Mouse (Mus musculus): Measurements from ENCODE around the gene Carmil1. TPM values are rescaled to one million over a fixed set of nuclear protein-coding genes. Genes with fewer than 3 reads are reported as not detected.

Gene Carmil1
- polyA plus RNA-seq, 1 experiment from 2014 or later = 5.5 TPM

DNA sequence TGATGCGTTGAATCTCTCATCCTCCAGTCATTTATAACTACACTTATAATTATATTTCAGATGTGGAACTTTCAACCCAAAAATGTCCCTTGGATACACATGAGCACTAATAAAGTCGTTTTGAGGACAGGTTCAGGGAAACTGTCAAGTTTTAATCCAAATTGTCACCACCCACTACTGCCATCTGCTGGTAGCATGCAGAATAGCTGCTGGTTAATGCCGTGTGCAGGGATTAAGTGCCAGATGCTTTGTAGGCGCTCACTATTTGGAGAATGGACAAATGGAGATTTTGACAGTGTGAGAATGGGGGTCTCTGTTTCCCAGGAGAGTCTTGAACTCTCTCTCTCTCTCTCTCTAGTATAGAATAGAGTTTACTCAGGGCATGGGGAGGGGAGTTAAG, 16.7 kb upstream of the Carmil1 start:
- WGBS (ENCODE audit: insufficient replicate concordance) = 13% methylated on average over 4 of the region's 4 CpGs
- no peak overlapping the region for H3K4me3 ChIP-seq (replicated peaks)
- H3K4me1 ChIP-seq (replicated peaks) = no peaks in the 10 kb centered on the region
- no peak for ATAC-seq (ENCODE audit: low read depth)
- no peak for DNase-seq
- peaks cover 6% of the 10 kb centered on the region; the same call in 1 of the 2 replicates for H3K27me3 ChIP-seq
- no peak overlapping the region for H3K9ac ChIP-seq
- no peaks in the 10 kb centered on the region for H3K9me3 ChIP-seq (replicated peaks)
- no peak overlapping the region for H3K4me2 ChIP-seq
- H3K27ac ChIP-seq = no peak overlapping the region
- no peaks in the 10 kb centered on the region for H3K36me3 ChIP-seq

DNA sequence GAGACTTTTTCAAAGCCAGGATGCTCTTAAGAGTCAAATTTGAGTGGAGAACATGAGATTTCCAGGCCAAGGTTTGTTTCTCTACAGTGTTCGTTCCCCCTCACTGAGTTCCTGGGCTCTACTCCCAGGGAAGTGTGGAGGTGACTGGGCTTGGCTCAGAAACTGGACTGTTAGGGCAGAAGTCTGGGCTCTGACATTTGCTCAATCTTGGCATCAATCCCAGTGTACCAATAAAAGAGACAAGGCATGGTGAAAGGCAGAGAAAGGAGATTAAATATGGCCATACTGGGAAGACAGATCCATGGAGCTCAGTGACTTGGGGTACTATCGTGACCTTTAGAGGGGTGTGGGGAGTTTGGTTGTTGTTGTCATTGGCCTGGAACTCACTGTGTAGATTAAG, 6.8 kb upstream of the Carmil1 start:
- ATAC-seq (ENCODE audit: low read depth) (no peak), DNase-seq (no peak)
- no peak overlapping the region for H3K4me3 ChIP-seq (replicated peaks)
- WGBS (ENCODE audit: insufficient replicate concordance) = 78% methylated on average over 2 of the region's 2 CpGs
- H3K4me2 ChIP-seq = no peak overlapping the region
- H3K27ac ChIP-seq = no peak overlapping the region
- H3K36me3 ChIP-seq = no peaks in the 10 kb centered on the region
- H3K9ac ChIP-seq = no peak overlapping the region
- H3K4me1 ChIP-seq (replicated peaks) = no peaks in the 10 kb centered on the region
- H3K9me3 ChIP-seq (replicated peaks) = no peaks in the 10 kb centered on the region
- peaks cover 16% of the 10 kb centered on the region for H3K27me3 ChIP-seq

DNA sequence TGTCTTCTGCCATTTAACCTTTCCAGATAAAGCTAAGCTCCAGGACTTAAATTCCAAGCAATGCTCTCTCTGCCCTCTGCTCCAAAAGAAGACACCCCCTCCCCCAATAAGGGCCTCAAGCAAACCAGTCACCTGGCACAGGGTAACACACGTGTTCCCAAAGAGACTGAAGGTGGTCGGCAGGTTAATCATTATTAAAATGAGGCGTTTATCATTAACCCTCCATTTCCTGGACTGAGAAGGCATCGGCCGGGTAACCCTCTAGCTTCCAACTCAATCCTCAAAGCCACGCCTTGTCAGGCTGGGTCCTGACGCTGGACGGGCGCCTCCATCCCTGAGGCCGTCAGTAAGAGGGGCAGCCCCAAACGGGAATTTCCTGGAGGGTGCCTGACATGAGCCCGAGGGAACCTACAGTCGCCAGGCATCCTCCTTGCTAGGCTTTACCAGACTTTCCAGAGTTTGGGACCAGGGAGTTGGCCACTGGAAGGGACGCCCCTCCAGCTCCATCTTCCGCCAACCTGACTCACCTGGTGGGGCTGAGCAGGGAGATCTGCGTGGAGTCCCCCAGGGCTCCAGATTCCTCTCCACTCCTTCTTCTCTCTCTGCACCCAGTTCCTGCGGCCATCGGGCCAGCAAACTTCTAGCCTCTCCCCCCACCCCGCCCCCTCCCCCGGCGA, 695 bp downstream of the Carmil1 start:
- H3K4me3 ChIP-seq (replicated peaks) = peak overlapping the region; percentile 63
- H3K9me3 ChIP-seq (replicated peaks) = no peaks in the 10 kb centered on the region
- WGBS (ENCODE audit: insufficient replicate concordance) = 6% methylated on average over 21 of the region's 21 CpGs
- no peaks in the 10 kb centered on the region for H3K36me3 ChIP-seq
- H3K4me1 ChIP-seq (replicated peaks) = peaks cover 13% of the 10 kb centered on the region; the same call in 1 of the 2 replicates
- H3K27me3 ChIP-seq = peaks cover 52% of the 10 kb centered on the region
- no peak for DNase-seq
- H3K4me2 ChIP-seq = peak overlapping the region; percentile 71
- H3K9ac ChIP-seq = peak overlapping the region; percentile 59; the same call in 1 of the 2 replicates
- no peak for ATAC-seq (ENCODE audit: low read depth)
- H3K27ac ChIP-seq = no peak overlapping the region

DNA sequence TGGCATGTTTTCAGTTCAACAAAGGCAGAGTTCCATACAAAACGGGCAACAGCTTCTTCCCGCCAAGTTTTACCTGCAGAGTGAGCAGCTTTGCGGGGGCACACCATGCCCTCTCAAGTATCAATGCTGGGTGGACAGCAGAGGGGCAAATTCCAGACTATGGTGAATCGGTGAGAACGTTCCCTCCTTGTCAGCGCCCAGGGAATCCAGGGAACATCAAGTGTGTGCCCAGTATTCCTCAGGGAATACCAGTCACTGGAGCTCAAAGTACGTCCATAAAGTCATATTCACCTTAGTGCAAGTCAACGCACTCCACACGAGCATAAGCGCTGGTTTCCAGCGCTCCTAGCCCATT, 1.2 kb downstream of the Carmil1 start:
- Histone ChIP-seq H3K4me1 (replicated peaks) (peaks cover 13% of the 10 kb centered on the region; the same call in 1 of the 2 replicates), H3K9me3 (replicated peaks) (no peaks in the 10 kb centered on the region), H3K9ac (no peak overlapping the region), H3K27ac (no peak overlapping the region), H3K4me2 (peak overlapping the region; percentile 71), H3K27me3 (peaks cover 52% of the 10 kb centered on the region), H3K36me3 (no peaks in the 10 kb centered on the region), H3K4me3 (replicated peaks) (0 out of 2 replicates have a peak overlapping the region, but pooled peaks have one; percentile 63)
- ATAC-seq (ENCODE audit: low read depth) = no peak
- DNase-seq = no peak
- WGBS (ENCODE audit: insufficient replicate concordance) = 63% methylated on average over 11 of the region's 11 CpGs

DNA sequence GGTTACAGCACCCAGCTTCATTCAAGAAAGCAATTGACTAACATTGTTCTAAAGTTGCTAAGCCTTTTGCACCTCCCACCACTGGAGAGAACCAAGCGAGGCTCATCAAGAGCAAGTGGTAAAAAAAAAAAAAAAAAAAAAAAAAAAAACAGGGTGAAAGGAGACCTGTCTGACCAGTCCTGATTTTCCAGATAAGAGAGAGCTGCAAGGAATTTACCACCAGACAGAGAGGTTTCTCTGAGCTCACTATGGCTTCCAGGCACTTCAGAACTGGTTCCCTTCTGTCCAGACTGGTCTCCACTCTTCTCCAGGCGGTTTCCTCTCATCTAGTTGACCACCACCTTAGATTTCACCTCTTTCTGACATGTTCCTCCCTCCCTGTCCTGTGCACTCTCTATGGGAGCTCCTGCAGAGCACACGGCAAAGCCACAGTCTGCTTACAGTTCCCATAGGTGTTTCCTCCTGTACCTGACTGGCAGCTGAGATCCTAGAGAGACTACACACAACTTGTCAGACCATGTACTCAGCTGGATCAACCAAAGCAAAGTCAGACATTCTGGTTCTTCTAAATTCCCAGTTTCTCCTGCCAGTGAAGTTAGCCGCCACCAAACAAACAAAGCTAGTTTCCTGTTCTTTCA, 7.7 kb downstream of the Carmil1 start:
- WGBS (ENCODE audit: insufficient replicate concordance) = 62% methylated on average over 4 of the region's 4 CpGs

DNA sequence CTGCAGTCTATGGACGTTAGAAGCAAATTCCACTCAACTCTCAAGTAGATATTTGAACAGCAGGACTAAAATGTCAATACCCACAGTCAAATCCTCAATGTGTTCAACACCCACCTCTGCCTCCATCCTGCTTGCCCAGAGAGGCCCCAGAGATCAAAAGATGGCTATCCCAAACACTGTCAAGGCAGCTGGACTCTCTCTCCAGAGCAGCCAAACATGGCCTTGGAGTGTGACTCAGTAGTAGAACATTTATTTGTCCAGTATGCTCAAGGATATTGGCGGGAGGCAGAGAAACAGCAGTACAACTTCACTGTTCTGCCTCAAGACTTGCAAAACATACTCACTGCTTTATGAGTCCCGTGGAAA, 11.5 kb downstream of the Carmil1 start:
- H3K4me1 ChIP-seq (replicated peaks) = no peaks in the 10 kb centered on the region; the same call in 1 of the 2 replicates
- H3K36me3 ChIP-seq = no peaks in the 10 kb centered on the region
- H3K9ac ChIP-seq = no peak overlapping the region
- H3K27me3 ChIP-seq = no peaks in the 10 kb centered on the region
- no peak for ATAC-seq (ENCODE audit: low read depth)
- no peak overlapping the region for H3K27ac ChIP-seq
- no peaks in the 10 kb centered on the region for H3K9me3 ChIP-seq (replicated peaks)
- 53% methylated on average over 3 of the region's 3 CpGs for WGBS (ENCODE audit: insufficient replicate concordance)
- no peak overlapping the region for H3K4me2 ChIP-seq
- H3K4me3 ChIP-seq (replicated peaks) = no peak overlapping the region
- DNase-seq = no peak

More for the DNA sequence above, 7.7 kb downstream of the Carmil1 start:
- H3K36me3 ChIP-seq = no peaks in the 10 kb centered on the region
- no peaks in the 10 kb centered on the region; the same call in 1 of the 2 replicates for H3K4me1 ChIP-seq (replicated peaks)
- no peak overlapping the region for H3K4me3 ChIP-seq (replicated peaks)
- DNase-seq (no peak), ATAC-seq (ENCODE audit: low read depth) (no peak)
- no peak overlapping the region for H3K9ac ChIP-seq
- H3K9me3 ChIP-seq (replicated peaks) = no peaks in the 10 kb centered on the region
- H3K27me3 ChIP-seq = no peaks in the 10 kb centered on the region
- H3K27ac ChIP-seq = no peak overlapping the region
- H3K4me2 ChIP-seq = no peak overlapping the region

DNA sequence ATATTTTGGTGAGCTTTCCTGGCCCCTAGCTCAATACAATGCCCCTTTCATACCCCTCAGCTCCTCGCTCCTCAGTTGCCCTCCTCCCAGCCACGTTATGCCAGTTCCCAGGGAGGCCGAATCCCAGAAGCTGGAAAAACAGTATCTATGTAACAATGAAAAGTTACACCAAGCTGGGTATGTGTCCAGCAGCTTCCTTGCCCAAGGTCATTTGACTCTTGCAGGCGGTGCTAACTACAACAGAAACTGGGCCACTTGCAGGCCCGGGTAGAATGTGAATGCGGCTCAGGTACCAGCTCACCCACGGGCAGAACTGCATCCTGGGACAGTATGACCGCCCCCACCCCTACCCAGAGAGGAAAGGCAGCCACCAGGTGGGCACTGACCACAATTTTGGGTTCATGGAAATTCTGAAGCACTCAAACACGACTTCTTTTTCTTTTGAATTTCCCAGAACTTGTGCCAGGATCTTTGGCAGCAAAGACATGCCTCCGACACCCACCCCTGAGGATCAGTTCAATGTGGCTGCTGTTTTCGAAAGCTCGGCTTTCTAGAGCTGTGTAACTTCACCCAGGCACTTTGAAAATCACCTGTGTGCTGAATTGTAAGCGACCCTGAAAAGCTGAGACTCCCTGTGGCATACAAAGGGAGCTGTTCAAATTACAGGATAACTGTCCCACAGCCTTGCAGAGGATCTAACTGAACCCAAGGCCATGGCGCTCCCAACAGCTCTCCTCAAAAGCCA, 12.1 kb downstream of the Carmil1 start:
- no peak for DNase-seq
- no peak overlapping the region for H3K9ac ChIP-seq
- H3K36me3 ChIP-seq = no peaks in the 10 kb centered on the region
- H3K4me2 ChIP-seq = no peak overlapping the region
- H3K9me3 ChIP-seq (replicated peaks) = no peaks in the 10 kb centered on the region
- no peak for ATAC-seq (ENCODE audit: low read depth)
- no peaks in the 10 kb centered on the region; the same call in 1 of the 2 replicates for H3K4me1 ChIP-seq (replicated peaks)
- WGBS (ENCODE audit: insufficient replicate concordance) = 63% methylated on average over 14 of the region's 14 CpGs
- H3K4me3 ChIP-seq (replicated peaks) = no peak overlapping the region
- no peak overlapping the region for H3K27ac ChIP-seq
- no peaks in the 10 kb centered on the region for H3K27me3 ChIP-seq

- DNase-seq (no peak), ATAC-seq (ENCODE audit: low read depth) (no peak)
- H3K4me1 ChIP-seq (replicated peaks) = no peaks in the 10 kb centered on the region; the same call in 1 of the 2 replicates
- H3K27ac ChIP-seq = no peak overlapping the region
- H3K9me3 ChIP-seq (replicated peaks) = no peaks in the 10 kb centered on the region
- no peak overlapping the region for H3K9ac ChIP-seq
- H3K4me2 ChIP-seq = no peak overlapping the region
- no peaks in the 10 kb centered on the region for H3K36me3 ChIP-seq
- WGBS (ENCODE audit: insufficient replicate concordance) = 37% methylated on average over 5 of the region's 5 CpGs
- H3K27me3 ChIP-seq = no peaks in the 10 kb centered on the region
- H3K4me3 ChIP-seq (replicated peaks) = no peak overlapping the region
Measured at GRCm38 (mm10) chr13:24264760-24265159, 15.8 kb downstream of the Carmil1 start.

DNA sequence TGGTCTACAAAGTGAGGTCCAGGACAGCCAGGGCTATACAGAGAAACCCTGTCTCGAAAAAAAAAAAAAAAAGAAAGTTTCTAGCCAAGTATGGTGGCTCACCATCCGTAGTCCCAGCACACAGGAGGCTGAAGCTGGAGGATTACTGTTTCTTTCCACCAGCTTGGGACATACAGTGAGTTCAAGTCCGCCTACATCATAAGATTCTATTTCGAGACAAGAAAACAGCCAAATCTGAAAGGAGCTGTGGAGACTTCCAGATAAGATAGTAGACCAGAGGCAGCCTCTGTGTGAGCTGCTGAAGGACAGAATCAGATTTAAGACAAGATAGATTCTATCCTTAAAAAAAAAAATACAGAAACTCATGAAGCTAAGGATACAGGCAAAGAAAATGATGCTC, 17.0 kb downstream of the Carmil1 start:
- DNase-seq (no peak), ATAC-seq (ENCODE audit: low read depth) (no peak)
- no peaks in the 10 kb centered on the region for H3K36me3 ChIP-seq
- H3K4me2 ChIP-seq = no peak overlapping the region
- H3K27ac ChIP-seq = no peak overlapping the region
- H3K27me3 ChIP-seq = no peaks in the 10 kb centered on the region
- H3K4me1 ChIP-seq (replicated peaks) = no peaks in the 10 kb centered on the region
- 54% methylated on average over 4 of the region's 4 CpGs for WGBS (ENCODE audit: insufficient replicate concordance)
- no peaks in the 10 kb centered on the region for H3K9me3 ChIP-seq (replicated peaks)
- no peak overlapping the region for H3K9ac ChIP-seq
- H3K4me3 ChIP-seq (replicated peaks) = no peak overlapping the region

DNA sequence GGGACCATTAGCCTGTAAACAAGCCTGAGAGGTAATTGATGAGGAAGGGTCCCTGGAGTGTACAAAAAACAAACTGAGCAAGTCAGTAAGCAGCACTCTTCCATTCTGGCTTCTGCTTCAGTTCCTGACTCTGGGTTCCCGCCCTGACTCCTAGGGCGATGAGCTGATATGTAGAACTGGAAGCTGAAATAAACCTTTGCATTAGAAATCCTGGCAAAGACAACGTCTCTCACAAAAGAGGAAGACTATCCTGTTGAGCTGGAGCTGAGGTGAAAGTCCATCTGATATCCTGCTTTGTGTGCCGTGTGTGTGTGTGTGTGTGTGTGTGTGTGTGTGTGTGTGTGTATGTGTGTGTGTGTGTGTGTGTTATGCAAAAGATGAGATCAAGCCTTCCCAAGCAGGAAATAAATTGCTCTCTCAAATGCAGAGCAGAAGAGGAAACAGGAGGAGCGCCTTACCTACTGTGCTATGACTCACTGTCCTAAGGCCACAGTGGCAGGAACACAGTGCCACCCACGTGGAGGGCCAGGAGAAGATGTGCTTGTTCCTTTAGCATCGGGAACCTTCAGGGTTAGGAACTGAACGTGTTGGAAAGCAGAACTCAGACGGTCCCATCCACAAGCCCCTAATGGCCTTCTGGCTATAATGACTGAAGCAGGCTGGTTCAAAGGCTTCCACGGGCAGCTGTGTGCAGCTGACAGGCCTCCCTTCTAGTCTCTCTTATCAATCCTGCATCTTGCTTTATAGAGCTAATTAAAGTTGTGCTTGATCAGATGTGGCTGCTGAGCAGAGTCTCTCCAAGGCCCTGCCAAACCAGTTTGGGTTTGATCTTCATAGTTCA, 19.6 kb downstream of the Carmil1 start:
- no peak overlapping the region for H3K9ac ChIP-seq
- H3K4me3 ChIP-seq (replicated peaks) = no peak overlapping the region
- DNase-seq = no peak
- no peak overlapping the region for H3K27ac ChIP-seq
- H3K4me1 ChIP-seq (replicated peaks) = no peaks in the 10 kb centered on the region; the same call in 1 of the 2 replicates
- ATAC-seq (ENCODE audit: low read depth) = no peak
- H3K27me3 ChIP-seq = no peaks in the 10 kb centered on the region
- H3K36me3 ChIP-seq = no peaks in the 10 kb centered on the region
- WGBS (ENCODE audit: insufficient replicate concordance) = 48% methylated on average over 10 of the region's 10 CpGs
- H3K4me2 ChIP-seq = no peak overlapping the region
- no peaks in the 10 kb centered on the region for H3K9me3 ChIP-seq (replicated peaks)

DNA sequence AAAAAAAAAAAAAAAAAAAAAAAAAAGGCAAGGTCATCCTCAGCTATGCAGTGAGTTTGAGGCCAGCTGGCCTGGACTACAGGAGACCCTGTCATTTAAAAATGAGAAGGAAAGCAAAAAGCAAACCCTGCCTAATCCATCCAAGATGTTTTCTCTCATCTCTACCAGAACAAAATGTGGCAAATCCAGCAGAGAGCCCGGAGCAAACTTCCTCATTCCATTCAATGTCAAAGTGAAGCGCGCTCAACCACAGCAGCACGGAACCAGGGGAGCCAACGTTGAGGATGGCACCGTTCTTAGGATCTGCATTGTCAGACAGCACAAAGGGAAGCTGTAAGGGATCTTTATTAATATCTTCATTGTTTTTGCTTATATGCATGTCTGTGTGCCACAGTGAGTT, 22.8 kb downstream of the Carmil1 start:
- H3K27me3 ChIP-seq = no peaks in the 10 kb centered on the region
- ATAC-seq (ENCODE audit: low read depth) = no peak
- H3K4me1 ChIP-seq (replicated peaks) = no peaks in the 10 kb centered on the region; the same call in 1 of the 2 replicates
- no peak overlapping the region for H3K4me3 ChIP-seq (replicated peaks)
- no peaks in the 10 kb centered on the region for H3K9me3 ChIP-seq (replicated peaks)
- no peak overlapping the region for H3K27ac ChIP-seq
- H3K9ac ChIP-seq = no peak overlapping the region
- 59% methylated on average over 6 of the region's 6 CpGs for WGBS (ENCODE audit: insufficient replicate concordance)
- H3K36me3 ChIP-seq = no peaks in the 10 kb centered on the region
- no peak for DNase-seq
- no peak overlapping the region for H3K4me2 ChIP-seq
